Mouse (Mus musculus): Measurements from ENCODE around the gene Abcf2.

GRCm38 (mm10) chr5:24593928-24594327 lies 16.7 kb upstream of the Abcf2 start:
- no peak for TF ChIP-seq GATA1 (IDR thresholded peaks at IDR 0.05; ENCODE audit: borderline replicate concordance, low read length)
- TF ChIP-seq FLI1 (IDR thresholded peaks at IDR 0.05; ENCODE audit: low read length) = no peak
